Mouse (Mus musculus): ENCODE results near the gene Slc22a3.
A peak's percentile ranks its signal among the peaks of the same experiment; 100 is the strongest.

Slc22a3 gene

GRCm38 (mm10) chr17:12403420-12403819 lies 104.1 kb downstream of the Slc22a3 start:
- DNase-seq (ENCODE audit: low spot score): no peak

GRCm38 (mm10) chr17:12396163-12396677 lies 111.3 kb downstream of the Slc22a3 start:
- no peak for DNase-seq (ENCODE audit: low spot score)

GRCm38 (mm10) chr17:12388239-12388638 lies 119.3 kb downstream of the Slc22a3 start:
- no peak for DNase-seq (ENCODE audit: low spot score)

GRCm38 (mm10) chr17:12387781-12388180 lies 119.7 kb downstream of the Slc22a3 start:
- no peak for DNase-seq (ENCODE audit: low spot score)

GRCm38 (mm10) chr17:12385049-12385794 lies 122.3 kb downstream of the Slc22a3 start:
- DNase-seq (ENCODE audit: low spot score): no peak

GRCm38 (mm10) chr17:12382531-12382930 lies 125.0 kb downstream of the Slc22a3 start:
- DNase-seq (ENCODE audit: low spot score): no peak

GRCm38 (mm10) chr17:12381579-12381978 lies 125.9 kb downstream of the Slc22a3 start:
- no peak for DNase-seq (ENCODE audit: low spot score)

- no peak for DNase-seq (ENCODE audit: low spot score)
These were observed 127.2 kb downstream of the Slc22a3 start for GRCm38 (mm10) chr17:12380287-12380686.

GRCm38 (mm10) chr17:12377981-12378705 lies 129.4 kb downstream of the Slc22a3 start, which contains the start of gene Plg:
Gene Plg, plus strand, starts transcription at chr17:12378608.
- no peak for DNase-seq (ENCODE audit: low spot score)

- DNase-seq (ENCODE audit: low spot score): no peak
These were observed 133.8 kb downstream of the Slc22a3 start for GRCm38 (mm10) chr17:12373601-12374144.

- peak; percentile 81 for DNase-seq (ENCODE audit: low spot score)
These were observed 135.5 kb downstream of the Slc22a3 start for GRCm38 (mm10) chr17:12372021-12372420.

- DNase-seq (ENCODE audit: low spot score): peak; percentile 73
These were observed 136.1 kb downstream of the Slc22a3 start for GRCm38 (mm10) chr17:12371310-12371925.

- DNase-seq (ENCODE audit: low spot score): no peak
These were observed 137.2 kb downstream of the Slc22a3 start for GRCm38 (mm10) chr17:12370289-12370688.

GRCm38 (mm10) chr17:12369393-12369792 lies 138.1 kb downstream of the Slc22a3 start:
- no peak for DNase-seq (ENCODE audit: low spot score)
